Mouse (Mus musculus): ENCODE results near the gene Gm47289. TPM values are rescaled to one million over a fixed set of nuclear protein-coding genes. Genes with fewer than 3 reads are reported as not detected.

Gm47289 gene
- polyA plus RNA-seq, 1 experiment from 2014 or later = not detected

DNA sequence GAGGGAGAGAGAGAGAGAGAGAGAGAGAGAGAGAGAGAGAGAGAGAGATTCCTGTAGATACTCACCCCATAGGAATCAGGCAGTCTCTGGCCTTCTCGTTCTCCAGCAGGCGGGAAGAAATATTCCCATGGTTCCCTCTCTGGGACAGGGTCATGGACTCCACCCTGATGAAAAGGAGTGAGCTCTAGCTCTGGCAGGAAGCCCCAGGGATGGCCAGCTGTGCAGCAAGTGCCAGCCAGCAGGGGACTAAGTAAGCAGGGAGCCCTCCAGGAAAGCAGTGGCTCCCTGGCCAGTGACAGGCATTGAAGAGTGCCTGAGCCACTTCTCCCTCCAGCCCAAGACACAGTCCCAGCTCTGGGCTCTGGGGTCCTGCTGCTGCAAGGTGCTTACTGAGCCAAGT lies 7.2 kb upstream of the Gm47289 start:
- H3K4me1 ChIP-seq (ENCODE audit: control insufficient read depth, insufficient read depth, low read length) = no peaks in the 10 kb centered on the region
- H3K27ac ChIP-seq (replicated peaks; ENCODE audit: low read depth, low read length) = no peak overlapping the region
- no peaks in the 10 kb centered on the region for H3K36me3 ChIP-seq (ENCODE audit: control insufficient read depth, insufficient read depth, low read length)
- H3K9ac ChIP-seq (replicated peaks; ENCODE audit: low read length) = no peak overlapping the region
- no peaks in the 10 kb centered on the region for H3K9me3 ChIP-seq (ENCODE audit: control insufficient read depth, low read length)
- H3K27me3 ChIP-seq (ENCODE audit: control insufficient read depth, insufficient read depth, low read length) = peaks cover 5% of the 10 kb centered on the region; the same call in 1 of the 2 replicates
- no peak overlapping the region for H3K4me2 ChIP-seq (ENCODE audit: low read length)
- H3K4me3 ChIP-seq (replicated peaks; ENCODE audit: low read depth, low read length) = no peak overlapping the region
- no peak for ATAC-seq (ENCODE audit: low FRiP score, low TSS enrichment)
- no peak for DNase-seq
- WGBS = 84% methylated on average over 2 of the region's 2 CpGs

DNA sequence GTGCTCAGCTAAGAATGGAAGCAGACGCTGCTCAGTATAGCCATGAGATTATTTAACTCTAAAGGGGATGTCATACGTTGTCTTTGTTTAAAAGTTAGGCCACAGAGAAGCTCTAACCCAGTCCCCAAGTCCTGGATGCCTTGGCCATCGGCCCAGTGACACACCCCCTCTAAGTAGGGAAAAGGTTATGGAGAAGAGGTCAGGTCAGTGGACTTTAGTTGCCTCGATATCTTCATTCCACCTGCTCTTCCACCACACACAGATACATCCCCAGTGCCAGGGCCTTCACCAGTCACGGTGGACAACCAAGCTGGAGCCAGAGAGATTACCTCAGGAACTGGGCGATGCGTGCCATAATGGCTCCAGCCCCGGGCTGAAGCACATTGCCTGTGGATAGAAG lies 3.5 kb upstream of the Gm47289 start:
- H3K27me3 ChIP-seq (ENCODE audit: control insufficient read depth, insufficient read depth, low read length) = peaks cover 5% of the 10 kb centered on the region; the same call in 1 of the 2 replicates
- H3K9ac ChIP-seq (replicated peaks; ENCODE audit: low read length) = no peak overlapping the region
- no peaks in the 10 kb centered on the region for H3K9me3 ChIP-seq (ENCODE audit: control insufficient read depth, low read length)
- H3K4me1 ChIP-seq (ENCODE audit: control insufficient read depth, insufficient read depth, low read length) = no peaks in the 10 kb centered on the region
- no peak overlapping the region for H3K4me3 ChIP-seq (replicated peaks; ENCODE audit: low read depth, low read length)
- no peak overlapping the region for H3K4me2 ChIP-seq (ENCODE audit: low read length)
- no peak for ATAC-seq (ENCODE audit: low FRiP score, low TSS enrichment)
- H3K36me3 ChIP-seq (ENCODE audit: control insufficient read depth, insufficient read depth, low read length) = no peaks in the 10 kb centered on the region
- whole genome bisulfite sequencing = 84% methylated on average over 8 of the region's 8 CpGs
- DNase-seq = no peak
- no peak overlapping the region for H3K27ac ChIP-seq (replicated peaks; ENCODE audit: low read depth, low read length)

DNA sequence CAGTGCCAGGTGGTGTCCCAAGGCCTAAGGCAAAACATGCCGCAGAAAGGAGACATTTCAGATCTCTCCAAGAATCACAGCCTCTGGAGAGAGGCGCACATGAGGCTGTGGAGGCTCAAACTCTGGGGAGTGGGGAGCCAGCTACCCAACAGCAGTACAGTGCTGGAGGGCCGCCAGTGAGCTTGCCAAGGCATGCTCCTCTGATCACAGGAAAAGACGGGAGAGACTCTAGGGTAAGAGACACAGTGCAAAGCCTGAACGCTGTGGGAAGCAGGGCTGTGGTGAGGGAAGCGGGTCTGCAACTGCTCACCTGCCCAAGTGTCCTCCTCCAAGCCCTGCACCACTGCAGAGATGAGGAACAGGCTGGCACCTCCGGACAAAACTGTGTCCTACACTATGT lies 3.1 kb upstream of the Gm47289 start:
- no peak overlapping the region for H3K27ac ChIP-seq (replicated peaks; ENCODE audit: low read depth, low read length)
- H3K27me3 ChIP-seq (ENCODE audit: control insufficient read depth, insufficient read depth, low read length) = peaks cover 5% of the 10 kb centered on the region; the same call in 1 of the 2 replicates
- no peak overlapping the region for H3K9ac ChIP-seq (replicated peaks; ENCODE audit: low read length)
- H3K9me3 ChIP-seq (ENCODE audit: control insufficient read depth, low read length) = no peaks in the 10 kb centered on the region
- H3K4me1 ChIP-seq (ENCODE audit: control insufficient read depth, insufficient read depth, low read length) = no peaks in the 10 kb centered on the region
- 0 out of 2 replicates have a peak overlapping the region, but pooled peaks have one; percentile 43 for H3K4me3 ChIP-seq (replicated peaks; ENCODE audit: low read depth, low read length)
- DNase-seq (no peak), ATAC-seq (ENCODE audit: low FRiP score, low TSS enrichment) (no peak)
- 62% methylated on average over 7 of the region's 7 CpGs for WGBS
- H3K4me2 ChIP-seq (ENCODE audit: low read length) = no peak overlapping the region
- H3K36me3 ChIP-seq (ENCODE audit: control insufficient read depth, insufficient read depth, low read length) = no peaks in the 10 kb centered on the region

DNA sequence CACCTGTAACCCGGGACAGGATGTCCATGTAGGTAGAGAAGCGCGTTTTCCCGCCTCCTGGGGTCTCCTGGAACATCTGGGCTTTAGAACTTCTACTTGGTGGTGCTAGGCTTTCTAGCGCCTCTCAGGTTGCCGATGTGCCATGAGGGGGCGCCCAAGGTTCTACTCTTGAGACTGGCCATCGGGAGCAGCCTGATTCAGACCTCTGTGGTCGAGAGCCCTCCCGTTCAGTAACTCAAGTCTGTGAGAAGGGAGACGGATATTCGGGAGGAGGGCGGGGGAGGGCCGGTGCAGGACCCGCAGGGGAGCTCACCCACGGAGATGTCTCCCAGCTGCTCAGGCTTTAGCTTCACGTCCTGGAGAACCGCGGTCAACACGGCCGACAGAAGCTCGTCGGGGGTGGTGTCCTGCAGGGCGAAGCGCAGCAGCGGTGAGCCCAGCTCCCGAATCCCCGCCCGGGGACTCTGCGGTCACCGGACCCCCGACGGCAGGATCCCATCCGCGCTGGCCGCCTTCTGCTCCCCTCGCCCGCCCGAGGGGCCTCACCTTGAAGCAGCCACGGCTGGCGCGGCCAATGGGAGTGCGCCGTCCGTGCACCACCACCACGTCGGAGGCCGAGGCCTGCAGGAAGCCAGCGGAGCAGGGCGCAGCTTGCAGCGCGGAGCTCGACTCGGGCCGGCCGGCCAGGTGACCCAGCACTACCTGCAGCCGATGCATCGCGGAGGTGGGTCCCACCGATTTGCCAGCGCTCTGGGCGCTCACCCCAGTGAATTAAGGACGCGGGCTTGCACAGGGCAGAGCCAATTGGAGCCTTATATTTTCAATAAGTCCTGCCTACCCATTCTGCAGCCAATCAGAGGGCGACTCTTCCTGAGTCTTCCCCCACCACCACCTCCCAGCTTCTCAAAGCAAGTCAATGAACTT lies 2.4 kb upstream of the Gm47289 start, which contains the start of gene Acaa1b:
Acaa1b (minus strand) TSS at position 816 of the 924 bp plus-strand sequence.
- ATAC-seq (ENCODE audit: low FRiP score, low TSS enrichment) (peak; percentile 83), DNase-seq (peak; percentile 88)
- Histone ChIP-seq H3K9me3 (ENCODE audit: control insufficient read depth, low read length) (no peaks in the 10 kb centered on the region), H3K36me3 (ENCODE audit: control insufficient read depth, insufficient read depth, low read length) (no peaks in the 10 kb centered on the region), H3K27me3 (ENCODE audit: control insufficient read depth, insufficient read depth, low read length) (peaks cover 5% of the 10 kb centered on the region; the same call in 1 of the 2 replicates), H3K4me1 (ENCODE audit: control insufficient read depth, insufficient read depth, low read length) (no peaks in the 10 kb centered on the region), H3K9ac (replicated peaks; ENCODE audit: low read length) (peak within 1 kb of the TSS; percentile 23; the same call in 1 of the 2 replicates), H3K4me3 (replicated peaks; ENCODE audit: low read depth, low read length) (peak within 1 kb of the TSS; percentile 43), H3K4me2 (ENCODE audit: low read length) (peak within 1 kb of the TSS; percentile 53), H3K27ac (replicated peaks; ENCODE audit: low read depth, low read length) (no peak within 1 kb of the TSS)
- 1% methylated on average over 64 of the region's 65 CpGs for WGBS

DNA sequence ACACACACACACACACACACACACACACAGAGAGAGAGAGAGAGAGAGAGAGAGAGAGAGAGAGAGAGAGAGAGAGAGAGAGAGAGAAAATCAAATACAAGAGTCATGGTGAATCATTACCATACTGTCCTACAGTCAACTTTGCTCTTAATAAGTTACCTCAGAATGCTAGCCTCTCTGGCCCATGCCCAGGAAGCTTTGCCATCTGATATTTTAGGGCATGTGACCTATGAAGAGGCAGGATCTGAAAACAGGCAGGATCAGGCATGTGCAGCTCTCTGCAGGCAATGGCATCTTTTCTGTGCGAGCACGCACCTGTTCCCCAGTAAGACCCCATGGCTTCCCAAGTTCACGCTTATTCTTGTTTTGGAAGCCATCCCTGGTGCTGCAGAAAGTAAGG lies 1.7 kb downstream of the Gm47289 start:
- H3K27me3 ChIP-seq (ENCODE audit: control insufficient read depth, insufficient read depth, low read length) = peaks cover 5% of the 10 kb centered on the region; the same call in 1 of the 2 replicates
- no peak overlapping the region for H3K4me3 ChIP-seq (replicated peaks; ENCODE audit: low read depth, low read length)
- no peak overlapping the region for H3K4me2 ChIP-seq (ENCODE audit: low read length)
- H3K27ac ChIP-seq (replicated peaks; ENCODE audit: low read depth, low read length) = no peak overlapping the region
- no peak for DNase-seq
- no peaks in the 10 kb centered on the region for H3K4me1 ChIP-seq (ENCODE audit: control insufficient read depth, insufficient read depth, low read length)
- no peak overlapping the region for H3K9ac ChIP-seq (replicated peaks; ENCODE audit: low read length)
- 90% methylated on average over 3 of the region's 3 CpGs for WGBS
- no peak for ATAC-seq (ENCODE audit: low FRiP score, low TSS enrichment)
- no peaks in the 10 kb centered on the region for H3K36me3 ChIP-seq (ENCODE audit: control insufficient read depth, insufficient read depth, low read length)
- H3K9me3 ChIP-seq (ENCODE audit: control insufficient read depth, low read length) = no peaks in the 10 kb centered on the region

DNA sequence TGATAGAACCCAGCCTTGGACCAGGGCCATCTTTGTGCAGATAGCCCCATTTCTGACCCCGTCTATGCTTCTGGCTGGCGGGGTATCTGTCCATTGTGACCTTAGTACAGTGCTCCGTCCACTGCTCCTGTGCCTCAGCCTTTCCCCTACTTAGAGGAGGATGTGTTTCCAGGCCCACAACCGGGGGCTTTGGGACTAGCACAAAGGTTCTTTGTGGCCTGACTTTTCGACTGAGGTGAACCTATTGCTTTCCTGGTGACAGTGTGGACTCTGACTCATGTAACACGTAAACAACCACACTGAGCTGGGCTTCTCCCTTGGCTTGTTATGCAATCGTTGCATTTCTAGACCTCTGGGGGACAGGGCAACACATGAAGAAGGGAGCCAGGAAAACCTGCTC lies 5.8 kb downstream of the Gm47289 start:
- Histone ChIP-seq H3K36me3 (ENCODE audit: control insufficient read depth, insufficient read depth, low read length) (no peaks in the 10 kb centered on the region), H3K27me3 (ENCODE audit: control insufficient read depth, insufficient read depth, low read length) (no peaks in the 10 kb centered on the region), H3K9me3 (ENCODE audit: control insufficient read depth, low read length) (no peaks in the 10 kb centered on the region), H3K27ac (replicated peaks; ENCODE audit: low read depth, low read length) (no peak overlapping the region), H3K4me1 (ENCODE audit: control insufficient read depth, insufficient read depth, low read length) (no peaks in the 10 kb centered on the region), H3K9ac (replicated peaks; ENCODE audit: low read length) (no peak overlapping the region), H3K4me3 (replicated peaks; ENCODE audit: low read depth, low read length) (no peak overlapping the region), H3K4me2 (ENCODE audit: low read length) (no peak overlapping the region)
- DNase-seq (no peak), ATAC-seq (ENCODE audit: low FRiP score, low TSS enrichment) (no peak)
- whole genome bisulfite sequencing = 89% methylated on average over 7 of the region's 7 CpGs

DNA sequence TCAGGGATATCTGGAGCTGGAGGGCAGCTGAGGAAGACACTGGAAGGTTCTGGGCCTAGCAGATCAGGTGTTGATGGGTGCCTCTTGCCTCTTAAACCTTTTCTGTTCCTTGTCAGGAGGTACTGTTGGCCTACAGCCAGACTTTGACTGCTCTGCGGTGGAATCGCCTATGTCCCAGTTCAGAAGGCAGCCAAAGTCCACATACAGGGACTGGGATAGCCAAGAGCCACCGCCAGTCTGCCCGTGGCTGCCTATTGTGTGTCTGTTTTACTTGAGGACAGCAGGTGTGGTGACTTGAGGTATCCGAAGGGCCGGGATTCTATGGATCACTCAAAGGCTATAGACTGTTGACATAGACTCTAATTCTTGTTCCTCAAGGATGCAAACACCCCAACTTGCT lies 6.6 kb downstream of the Gm47289 start:
- H3K4me2 ChIP-seq (ENCODE audit: low read length) = no peak overlapping the region
- no peaks in the 10 kb centered on the region for H3K4me1 ChIP-seq (ENCODE audit: control insufficient read depth, insufficient read depth, low read length)
- H3K36me3 ChIP-seq (ENCODE audit: control insufficient read depth, insufficient read depth, low read length) = no peaks in the 10 kb centered on the region
- H3K27ac ChIP-seq (replicated peaks; ENCODE audit: low read depth, low read length) = no peak overlapping the region
- no peak for DNase-seq
- H3K9me3 ChIP-seq (ENCODE audit: control insufficient read depth, low read length) = no peaks in the 10 kb centered on the region
- ATAC-seq (ENCODE audit: low FRiP score, low TSS enrichment) = no peak
- H3K9ac ChIP-seq (replicated peaks; ENCODE audit: low read length) = no peak overlapping the region
- no peak overlapping the region for H3K4me3 ChIP-seq (replicated peaks; ENCODE audit: low read depth, low read length)
- H3K27me3 ChIP-seq (ENCODE audit: control insufficient read depth, insufficient read depth, low read length) = no peaks in the 10 kb centered on the region
- 97% methylated on average over 6 of the region's 6 CpGs for WGBS

DNA sequence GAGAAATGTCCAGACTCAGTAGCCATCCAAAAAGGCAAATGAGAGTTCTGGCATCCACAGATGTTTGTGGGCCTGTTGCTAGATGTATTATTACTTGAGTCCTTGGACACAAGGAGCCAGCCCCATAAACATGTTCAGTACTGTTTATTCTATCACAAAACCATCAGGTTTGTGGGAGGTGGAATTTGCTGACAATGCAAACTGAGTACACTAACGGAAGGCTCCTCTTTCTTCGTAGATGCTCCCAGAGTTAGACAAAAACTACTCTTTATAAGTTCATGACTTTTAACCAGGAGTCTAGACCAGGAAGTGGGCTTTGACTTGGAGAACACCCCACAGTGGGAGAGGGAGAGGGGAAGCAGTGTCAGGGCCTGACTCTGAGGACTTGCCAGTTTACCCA lies 8.6 kb downstream of the Gm47289 start:
- no peaks in the 10 kb centered on the region for H3K27me3 ChIP-seq (ENCODE audit: control insufficient read depth, insufficient read depth, low read length)
- 97% methylated on average over 2 of the region's 2 CpGs for WGBS
- H3K4me3 ChIP-seq (replicated peaks; ENCODE audit: low read depth, low read length) = no peak overlapping the region
- H3K4me1 ChIP-seq (ENCODE audit: control insufficient read depth, insufficient read depth, low read length) = no peaks in the 10 kb centered on the region
- no peak overlapping the region for H3K4me2 ChIP-seq (ENCODE audit: low read length)
- no peaks in the 10 kb centered on the region for H3K36me3 ChIP-seq (ENCODE audit: control insufficient read depth, insufficient read depth, low read length)
- no peak for ATAC-seq (ENCODE audit: low FRiP score, low TSS enrichment)
- no peaks in the 10 kb centered on the region for H3K9me3 ChIP-seq (ENCODE audit: control insufficient read depth, low read length)
- H3K27ac ChIP-seq (replicated peaks; ENCODE audit: low read depth, low read length) = no peak overlapping the region
- no peak for DNase-seq
- no peak overlapping the region for H3K9ac ChIP-seq (replicated peaks; ENCODE audit: low read length)

DNA sequence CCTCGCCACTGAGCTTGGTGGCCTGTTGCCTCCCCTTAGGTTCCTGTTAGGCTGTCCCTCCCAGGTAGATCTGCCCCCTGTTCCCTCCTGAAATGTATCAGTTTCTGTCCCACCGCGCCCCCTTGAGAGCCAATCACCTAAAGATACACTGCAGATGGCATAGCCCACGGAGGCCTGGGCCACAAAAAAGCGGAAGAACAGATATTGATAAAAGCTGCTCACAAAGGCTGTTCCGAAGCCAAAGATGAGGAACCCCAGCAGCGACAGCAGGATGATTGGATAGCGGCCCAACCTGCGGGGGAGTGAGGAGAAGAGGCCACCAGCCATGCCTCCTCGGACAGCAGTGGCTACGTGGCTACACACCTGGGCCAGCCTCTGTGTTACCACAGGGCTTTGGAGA lies 20.3 kb downstream of the Gm47289 start:
- Histone ChIP-seq H3K27ac (replicated peaks; ENCODE audit: low read depth, low read length) (no peak overlapping the region), H3K27me3 (ENCODE audit: control insufficient read depth, insufficient read depth, low read length) (no peaks in the 10 kb centered on the region), H3K4me3 (replicated peaks; ENCODE audit: low read depth, low read length) (no peak overlapping the region), H3K9me3 (ENCODE audit: control insufficient read depth, low read length) (no peaks in the 10 kb centered on the region), H3K4me2 (ENCODE audit: low read length) (no peak overlapping the region), H3K9ac (replicated peaks; ENCODE audit: low read length) (no peak overlapping the region), H3K4me1 (ENCODE audit: control insufficient read depth, insufficient read depth, low read length) (no peaks in the 10 kb centered on the region), H3K36me3 (ENCODE audit: control insufficient read depth, insufficient read depth, low read length) (no peaks in the 10 kb centered on the region)
- ATAC-seq (ENCODE audit: low FRiP score, low TSS enrichment) (no peak), DNase-seq (no peak)
- WGBS = 93% methylated on average over 11 of the region's 11 CpGs
